Mouse (Mus musculus) testis, postnatal 10 days (tissue): ENCODE results near the gene Clpp.
A peak's percentile ranks its signal among the peaks of the same experiment; 100 is the strongest.

Source experiments
- DNase-seq: peaks from one replicate; pipeline ENCODE4 v3.0.0; 2021; ENCODE audit warnings: low spot score

The Clpp gene

DNA sequence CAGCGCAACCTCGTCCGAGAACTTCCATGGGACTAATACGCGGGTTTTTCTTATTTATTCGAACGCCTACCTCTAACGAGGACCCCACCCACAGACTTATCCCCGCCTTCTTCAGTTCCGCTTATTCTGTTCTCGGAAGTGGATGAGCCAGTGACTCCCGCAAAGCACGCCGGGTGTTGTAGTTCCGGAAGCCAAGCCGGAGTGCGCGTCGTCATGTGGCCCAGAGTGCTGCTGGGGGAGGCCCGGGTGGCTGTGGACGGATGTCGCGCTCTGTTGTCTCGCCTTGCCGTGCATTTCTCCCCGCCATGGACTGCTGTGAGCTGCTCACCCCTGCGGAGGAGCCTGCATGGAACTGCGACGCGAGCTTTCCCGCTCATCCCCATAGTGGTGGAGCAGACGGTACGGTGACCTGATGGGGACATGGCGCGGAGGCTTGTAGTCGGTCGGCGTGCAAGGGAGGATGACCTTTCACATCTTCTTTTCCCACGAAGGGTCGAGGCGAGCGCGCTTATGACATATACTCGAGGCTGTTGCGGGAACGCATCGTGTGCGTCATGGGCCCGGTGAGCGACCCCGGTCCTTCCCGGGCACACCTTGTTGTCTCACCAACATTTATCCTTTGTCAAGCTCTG is at the start of gene Clpp:
Gene Clpp, plus strand, starts transcription at position 191 of the 632 bp plus-strand sequence.
- peak; percentile 92 for DNase-seq

- DNase-seq, result peak; percentile 64
Observed at GRCm38 (mm10) chr17:56950915-56951314, 39.2 kb upstream of the Clpp start.

- DNase-seq, result peak; percentile 12
Observed at GRCm38 (mm10) chr17:56952639-56953038, 37.5 kb upstream of the Clpp start.

GRCm38 (mm10) chr17:56954871-56955270 is 35.2 kb upstream of the Clpp start:
- DNase-seq, result peak; percentile 39

GRCm38 (mm10) chr17:56957763-56958429 is 32.2 kb upstream of the Clpp start:
- DNase-seq, result peak; percentile 60

- DNase-seq, result no peak
Observed at GRCm38 (mm10) chr17:56958667-56959066, 31.4 kb upstream of the Clpp start.

DNA sequence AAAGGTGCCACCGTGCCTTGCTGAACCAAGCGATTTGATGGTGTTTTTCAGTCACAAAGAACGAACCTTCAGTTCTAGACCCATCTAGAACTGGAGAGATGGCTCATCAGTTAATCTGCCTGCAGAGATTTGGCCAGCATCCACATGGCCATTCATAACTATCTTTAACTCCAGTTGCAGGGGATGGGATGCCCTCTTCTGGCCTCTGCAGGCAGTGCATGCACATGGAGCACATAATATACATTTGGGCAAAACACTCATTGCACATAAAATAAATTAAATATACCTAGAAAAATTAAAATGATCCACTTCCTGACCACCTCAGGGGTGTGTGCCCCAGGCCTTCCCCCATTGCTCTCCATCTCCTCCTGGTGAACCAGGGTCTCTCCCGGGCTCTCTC is 28.2 kb upstream of the Clpp start:
- DNase-seq, result peak; percentile 38

- DNase-seq, result no peak
Observed at GRCm38 (mm10) chr17:56962642-56963405, 27.3 kb upstream of the Clpp start.

DNA sequence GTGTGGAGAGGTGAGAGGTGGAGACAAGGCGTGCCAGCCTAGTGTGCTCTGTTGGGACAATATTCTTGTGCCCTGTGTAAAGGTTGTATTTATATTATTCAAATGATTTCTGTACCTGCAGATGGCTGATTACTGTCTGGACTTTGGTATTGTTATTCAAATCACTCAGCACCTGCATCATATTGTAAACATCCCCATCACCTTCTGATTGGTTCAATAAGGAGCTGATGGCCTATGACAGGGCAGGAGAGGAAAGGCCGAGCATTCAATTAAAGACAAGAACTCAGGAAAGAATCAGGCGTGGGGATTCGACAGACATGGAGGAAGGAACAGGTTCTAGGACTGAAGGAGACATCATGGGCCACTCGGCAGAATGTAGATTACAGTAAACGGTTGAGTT is 26.5 kb upstream of the Clpp start:
- DNase-seq, result no peak

- DNase-seq, result peak; percentile 10
Observed at GRCm38 (mm10) chr17:56969321-56969720, 20.8 kb upstream of the Clpp start.

DNA sequence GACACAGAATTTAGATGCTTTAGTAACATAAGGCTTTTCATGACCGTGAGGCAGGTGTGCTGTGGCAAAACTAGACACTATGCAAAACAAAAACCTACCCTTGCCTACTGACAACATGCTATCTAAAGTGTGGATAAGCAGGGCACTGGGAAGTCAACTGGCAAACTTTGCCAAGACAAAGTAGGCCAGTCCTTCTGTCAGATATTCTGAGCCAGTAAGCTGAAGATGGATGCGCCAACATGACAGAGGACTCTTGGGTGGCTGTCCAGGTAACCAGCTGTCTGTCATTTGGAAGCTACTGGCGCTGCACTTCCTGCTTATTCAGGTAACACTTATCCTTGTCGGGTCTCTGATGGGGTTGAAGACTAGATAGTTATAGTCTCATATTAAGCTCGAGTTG is 20.0 kb upstream of the Clpp start:
- DNase-seq, result peak; percentile 11

DNA sequence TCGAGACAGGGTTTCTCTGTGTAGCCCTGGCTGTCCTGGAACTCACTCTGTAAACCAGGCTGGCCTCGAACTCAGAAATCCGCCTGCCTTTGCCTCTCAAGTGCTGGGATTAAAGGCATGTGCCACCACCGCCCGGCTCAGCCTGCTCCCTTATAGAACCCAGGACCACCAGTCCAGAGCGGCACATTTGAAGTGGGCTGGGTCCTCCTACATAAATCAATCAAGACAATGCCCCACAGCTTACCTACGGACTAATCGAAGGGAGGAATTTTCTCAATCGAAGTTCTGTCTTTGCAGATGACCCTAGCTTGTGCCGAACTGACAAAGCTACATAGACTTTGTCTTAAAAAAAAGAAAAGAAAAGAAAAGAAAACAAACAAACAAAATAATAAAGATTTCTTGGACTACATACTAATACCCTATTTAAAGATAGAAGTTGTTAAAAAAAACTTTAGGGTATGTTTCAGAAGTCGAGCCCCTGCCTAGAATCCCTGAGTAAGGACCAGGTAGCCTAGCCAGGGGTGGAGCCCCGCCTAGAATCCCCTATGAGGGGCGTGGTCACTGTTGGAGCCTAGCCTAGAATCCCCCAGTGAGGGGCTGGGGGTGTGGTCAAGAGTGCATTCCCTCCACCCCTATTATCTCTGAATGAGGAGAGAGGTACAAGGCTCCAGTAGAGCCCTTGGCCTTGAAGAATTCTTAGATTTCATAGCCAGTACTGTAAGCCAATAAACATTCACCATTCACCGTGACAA is 16.0 kb upstream of the Clpp start:
- DNase-seq, result peak; percentile 51

GRCm38 (mm10) chr17:56974708-56975240 is 15.3 kb upstream of the Clpp start:
- DNase-seq, result no peak

GRCm38 (mm10) chr17:56975391-56975790 is 14.7 kb upstream of the Clpp start:
- DNase-seq, result no peak

GRCm38 (mm10) chr17:56976531-56977390 is 13.3 kb upstream of the Clpp start:
- no peak for DNase-seq

DNA sequence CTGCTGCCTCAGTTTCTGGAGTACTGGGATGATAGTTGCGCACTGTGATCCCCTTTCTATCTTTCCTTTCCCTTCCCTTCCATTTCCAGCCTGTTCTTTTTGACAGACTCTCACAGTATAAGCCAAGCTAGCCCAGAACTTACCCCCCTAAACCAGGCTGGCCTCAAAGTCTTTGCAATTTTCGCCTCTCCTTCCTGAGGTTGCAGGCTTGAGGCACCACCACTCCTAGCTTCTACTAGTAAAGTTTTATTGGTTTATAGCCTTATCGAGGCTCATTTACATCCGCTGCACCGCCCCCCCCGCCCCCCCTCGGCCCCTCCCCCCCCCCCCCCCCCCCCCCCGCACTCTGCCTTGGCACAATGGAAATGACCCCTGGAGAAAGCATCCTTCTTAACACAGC is 10.6 kb upstream of the Clpp start:
- DNase-seq, result no peak

DNA sequence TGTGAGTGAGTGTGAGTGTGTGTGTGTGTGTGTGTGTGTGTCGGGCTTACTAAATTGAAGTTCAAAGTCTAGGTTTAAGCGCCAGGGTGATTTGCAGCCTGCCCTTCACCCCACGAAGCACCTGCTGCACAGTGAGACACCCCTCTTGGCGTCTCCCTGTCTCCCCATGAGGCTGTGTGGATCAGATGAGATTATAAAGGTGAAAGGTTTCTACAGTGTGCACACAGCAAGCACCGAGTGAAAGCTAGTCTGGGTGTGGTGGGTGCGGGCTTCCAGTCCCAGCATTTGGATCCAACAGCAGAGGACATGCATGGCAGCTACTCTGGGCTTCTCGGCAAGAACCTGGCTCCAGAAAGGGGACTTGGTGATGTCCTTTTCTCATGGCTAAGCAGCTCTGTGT is 9.1 kb upstream of the Clpp start:
- no peak for DNase-seq

DNA sequence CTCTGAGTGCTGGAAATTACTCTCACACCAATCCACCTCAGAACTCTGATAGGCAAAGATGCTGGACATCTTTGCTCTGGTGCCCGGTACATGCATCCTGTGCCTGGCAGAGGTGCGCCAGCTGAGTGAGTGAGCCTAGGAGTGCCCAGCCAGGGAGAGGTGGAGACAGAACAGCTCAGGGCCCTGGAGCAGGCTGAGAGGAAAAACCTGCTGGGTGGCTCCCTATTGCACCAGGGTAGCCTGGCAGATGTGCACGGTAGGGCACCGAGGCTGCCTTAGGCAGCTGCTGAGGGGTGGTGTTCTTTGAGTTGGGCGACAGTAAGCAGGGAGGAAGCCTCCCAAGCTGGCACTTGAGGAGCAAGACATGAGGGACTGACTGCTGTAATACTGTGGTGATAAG is 8.1 kb upstream of the Clpp start, which contains the start of gene Acer1:
Gene Acer1, minus strand, starts transcription at position 114 of the 400 bp plus-strand sequence.
- DNase-seq, result no peak

- DNase-seq, result peak; percentile 41
Observed at GRCm38 (mm10) chr17:56984886-56985285, 5.2 kb upstream of the Clpp start.

GRCm38 (mm10) chr17:56985656-56986055 is 4.4 kb upstream of the Clpp start:
- DNase-seq, result peak; percentile 27
